Mouse (Mus musculus): ENCODE results near the gene Trim16.
A peak's percentile ranks its signal among the peaks of the same experiment; 100 is the strongest.

The Trim16 gene

DNA sequence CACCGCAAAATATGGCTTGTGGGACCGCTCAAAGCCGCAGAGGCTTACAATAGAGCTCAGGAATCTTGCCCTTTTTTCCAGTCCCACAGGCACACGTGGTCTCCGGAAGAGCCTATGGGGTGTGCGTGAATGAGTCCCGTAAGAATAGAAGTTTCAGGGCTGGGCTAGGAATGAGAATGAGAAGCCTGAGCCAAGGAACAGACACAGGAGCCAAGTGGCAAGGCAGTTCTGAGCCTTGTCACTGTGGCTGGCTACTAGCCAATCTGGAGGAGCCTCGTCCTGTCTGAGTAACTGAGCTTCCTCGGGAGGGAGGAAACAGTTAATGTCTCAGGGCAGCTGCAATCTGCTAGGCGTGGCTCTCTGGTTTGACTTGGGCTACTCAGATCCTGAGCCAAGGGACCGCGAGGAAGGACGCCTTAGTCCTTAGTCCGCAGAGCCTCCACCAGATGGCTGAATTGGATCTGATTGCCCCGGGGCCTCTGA is at the start of gene Trim16:
Gene Trim16 (plus strand): TSS at position 173 of the 483 bp plus-strand sequence.
- DNase-seq (ENCODE audit: low spot score in 2 of 2), result peak; percentile 89 to 90

DNA sequence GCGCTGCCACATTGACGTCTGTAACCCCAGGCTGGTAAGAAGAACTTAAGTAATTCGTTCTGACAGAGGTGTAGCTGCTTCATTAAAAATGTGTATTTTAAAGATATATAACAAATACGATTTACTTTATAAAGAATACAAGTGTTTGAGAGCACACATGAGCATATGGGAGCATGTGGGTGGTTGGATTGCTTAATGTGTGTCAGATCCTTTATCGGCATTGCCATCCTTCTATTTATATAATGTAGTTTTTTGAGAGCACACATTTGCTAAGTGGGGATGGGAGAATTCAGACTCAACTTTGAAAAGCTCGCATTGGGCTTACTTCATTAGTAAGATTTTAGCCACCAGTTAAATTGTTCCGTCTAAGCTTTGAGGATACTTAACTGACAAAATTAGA is 43.5 kb upstream of the Trim16 start:
- no peak for DNase-seq (ENCODE audit: low spot score in 2 of 2)

DNA sequence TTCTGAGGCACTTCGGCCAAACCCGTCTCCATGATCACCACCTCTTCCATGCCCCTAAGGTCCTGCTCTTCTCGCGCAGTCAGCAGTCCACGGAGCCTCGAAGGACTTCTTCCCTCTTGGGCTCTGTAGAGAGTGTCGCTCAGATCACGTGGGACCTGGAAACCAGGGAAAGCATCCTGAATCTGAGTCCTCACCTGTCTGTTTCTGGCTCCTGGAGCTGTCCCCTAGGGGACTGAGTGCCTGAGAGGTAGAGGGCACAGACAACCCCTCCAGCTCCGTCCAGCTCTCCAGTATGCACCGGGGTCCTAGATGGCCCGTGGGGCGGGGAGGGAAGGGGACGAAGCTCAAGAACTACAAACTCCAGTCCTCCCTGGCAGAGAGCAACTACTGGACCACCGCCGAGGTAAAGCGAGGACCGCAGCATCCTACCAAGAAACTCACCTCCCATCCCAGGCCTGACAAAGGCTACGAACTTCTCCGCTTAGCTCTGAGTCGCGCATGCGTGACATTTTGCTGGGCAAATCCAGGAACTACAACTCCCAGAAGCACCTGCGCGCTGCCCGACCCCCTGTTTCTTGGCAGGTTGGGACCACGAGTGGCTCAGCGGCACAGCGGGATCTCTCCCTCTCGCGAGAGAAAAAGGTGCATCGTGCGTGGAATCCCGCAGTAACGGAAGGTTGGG is 31.0 kb upstream of the Trim16 start, which contains the start of gene Zfp286:
Gene Zfp286 (minus strand): TSS at position 528 of the 682 bp plus-strand sequence.
- DNase-seq (ENCODE audit: low spot score in 2 of 2), result peak; percentile 74 to 79

DNA sequence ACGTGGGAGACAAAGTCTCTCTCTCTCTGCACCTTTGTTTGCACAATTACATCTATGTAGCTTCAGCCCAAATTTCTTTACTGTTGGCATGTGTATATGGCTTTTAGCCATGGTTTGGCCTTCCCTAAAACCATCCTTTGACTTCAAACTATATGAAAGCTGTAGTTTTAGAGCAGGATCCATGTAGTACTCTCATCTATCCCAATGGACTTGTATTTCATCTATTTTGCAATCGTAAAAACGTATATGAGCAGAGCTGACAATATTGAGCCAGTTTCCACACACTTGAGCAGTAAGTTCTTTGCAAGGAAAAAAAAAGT is 30.5 kb upstream of the Trim16 start:
- no peak for DNase-seq (ENCODE audit: low spot score in 2 of 2)

DNA sequence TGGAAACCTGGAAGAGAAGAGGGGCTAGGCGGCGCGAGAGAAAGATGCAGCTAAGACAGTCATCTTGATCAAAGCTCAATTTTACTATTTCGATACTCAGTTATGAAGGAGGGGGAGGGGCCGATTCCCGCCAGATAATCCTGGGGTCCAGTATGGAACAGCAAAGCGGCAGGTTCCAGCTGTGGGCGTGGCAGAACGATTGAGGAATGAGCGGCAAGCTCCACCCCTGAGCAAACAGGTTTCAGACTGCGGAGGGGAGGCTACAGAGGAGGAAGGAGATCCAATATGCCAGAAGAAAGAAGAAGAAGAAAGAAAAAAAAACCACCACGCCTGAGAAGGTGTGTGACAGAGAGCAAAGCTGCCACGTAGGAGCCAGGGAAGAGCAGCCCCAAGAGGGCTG is 15.9 kb upstream of the Trim16 start:
- DNase-seq (ENCODE audit: low spot score in 2 of 2), result no peak

DNA sequence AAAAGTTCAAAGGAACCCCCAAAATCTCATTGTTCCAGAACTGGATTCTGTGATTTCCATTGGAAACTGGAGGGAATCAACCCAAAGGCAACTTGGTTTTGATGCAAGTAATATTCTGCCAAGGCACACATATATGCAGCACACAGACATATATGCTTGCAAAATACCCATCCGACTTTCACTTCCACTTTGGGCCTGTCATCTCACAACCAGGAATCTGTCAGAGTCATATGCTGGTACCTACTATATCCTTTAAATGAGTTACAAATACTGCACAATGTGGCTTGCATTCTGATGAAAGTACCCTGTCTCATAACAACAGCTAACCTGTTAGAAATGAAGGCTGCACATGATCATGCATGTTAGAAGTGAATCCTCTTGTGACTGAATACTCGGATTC is 12.1 kb upstream of the Trim16 start:
- no peak for DNase-seq (ENCODE audit: low spot score in 2 of 2)

DNA sequence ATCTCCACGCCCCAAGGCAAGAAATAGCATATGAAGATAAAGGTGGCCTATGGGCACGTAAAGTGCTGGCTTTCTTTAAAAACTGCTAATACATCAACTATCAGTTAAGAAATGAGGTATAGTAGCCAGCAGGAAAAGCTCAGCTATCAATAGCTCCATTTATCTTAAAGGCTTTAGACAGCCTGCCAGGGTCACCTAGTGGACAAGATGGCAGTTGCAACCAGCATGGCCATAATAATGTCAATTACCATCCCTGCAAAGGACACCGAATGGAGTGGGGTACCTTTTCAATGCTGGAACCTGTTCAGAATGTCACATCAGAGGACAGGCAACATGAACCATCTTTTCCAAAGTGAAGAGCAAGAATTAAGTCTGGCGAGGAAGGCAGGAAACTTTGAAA is 10.8 kb upstream of the Trim16 start:
- DNase-seq (ENCODE audit: low spot score in 2 of 2), result no peak

DNA sequence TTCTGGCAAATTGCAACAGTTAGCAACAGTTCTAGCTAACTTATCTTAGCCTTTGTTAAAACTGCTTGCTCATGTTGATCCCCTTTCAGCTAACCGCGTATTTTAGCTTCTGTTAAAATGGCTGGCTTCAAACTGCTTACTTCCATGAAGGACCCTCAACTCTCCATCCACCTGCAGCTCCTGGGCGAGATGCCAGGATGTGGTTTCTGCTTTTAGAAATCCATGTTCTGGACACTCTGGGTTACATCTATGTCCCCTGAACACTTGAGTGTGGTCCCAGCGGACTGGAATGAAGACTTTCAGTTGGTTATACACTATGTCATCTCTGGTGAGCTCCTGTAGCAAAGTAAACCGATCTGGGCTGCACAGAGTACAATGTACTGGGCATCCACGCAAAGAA is 7.8 kb upstream of the Trim16 start:
- DNase-seq (ENCODE audit: low spot score in 2 of 2), result no peak

DNA sequence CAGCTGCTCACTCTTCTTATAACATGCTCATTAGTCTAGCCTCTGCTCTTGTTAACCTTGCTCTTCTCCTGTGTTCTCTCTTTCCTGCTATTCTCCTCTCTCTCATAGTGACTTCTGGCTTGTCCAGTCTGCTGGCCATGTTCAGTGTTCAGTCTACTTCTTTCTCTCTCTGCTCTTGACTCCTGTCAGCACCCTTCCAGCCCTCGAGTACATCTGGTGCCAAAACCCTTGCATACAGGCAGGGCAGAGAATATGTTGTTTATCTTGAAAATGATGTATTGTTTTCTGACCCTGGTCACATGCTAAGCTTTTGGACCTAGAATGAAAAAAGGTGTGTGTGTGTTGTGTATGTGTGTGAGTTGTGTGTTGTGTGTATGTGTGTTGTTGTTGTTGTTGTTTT is 6.5 kb upstream of the Trim16 start:
- no peak for DNase-seq (ENCODE audit: low spot score in 2 of 2)

DNA sequence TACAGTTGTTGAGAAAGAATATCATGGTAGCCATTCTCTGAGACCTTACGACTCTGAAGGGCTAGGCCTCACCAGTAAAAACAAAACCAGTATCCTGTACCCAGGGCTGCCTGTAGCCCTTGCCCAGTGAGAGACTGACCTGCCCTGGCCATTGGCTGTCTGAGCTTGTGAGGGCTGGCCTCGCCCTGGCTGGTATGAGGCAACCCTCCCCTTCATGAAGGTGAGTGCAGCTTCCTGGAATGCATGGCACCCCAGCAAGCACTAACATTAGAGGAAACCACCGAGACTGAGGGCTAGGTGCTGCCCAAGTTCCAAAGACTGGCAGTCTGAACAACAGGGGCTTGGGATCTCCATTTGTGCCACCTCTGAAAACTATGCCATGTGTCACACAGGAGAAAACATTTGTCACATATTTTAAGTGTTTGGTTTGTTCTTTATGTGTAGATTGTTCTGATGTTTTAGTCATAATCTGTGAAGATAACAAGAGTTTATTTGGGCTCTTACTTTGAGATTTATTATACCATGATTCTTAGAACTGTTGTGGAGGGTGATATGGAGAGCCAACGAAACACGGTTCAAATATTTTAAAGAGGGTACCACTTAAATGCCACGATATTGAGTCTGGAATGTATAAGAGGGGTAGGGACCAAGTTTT is 5.9 kb upstream of the Trim16 start:
- no peak for DNase-seq (ENCODE audit: low spot score in 2 of 2)

DNA sequence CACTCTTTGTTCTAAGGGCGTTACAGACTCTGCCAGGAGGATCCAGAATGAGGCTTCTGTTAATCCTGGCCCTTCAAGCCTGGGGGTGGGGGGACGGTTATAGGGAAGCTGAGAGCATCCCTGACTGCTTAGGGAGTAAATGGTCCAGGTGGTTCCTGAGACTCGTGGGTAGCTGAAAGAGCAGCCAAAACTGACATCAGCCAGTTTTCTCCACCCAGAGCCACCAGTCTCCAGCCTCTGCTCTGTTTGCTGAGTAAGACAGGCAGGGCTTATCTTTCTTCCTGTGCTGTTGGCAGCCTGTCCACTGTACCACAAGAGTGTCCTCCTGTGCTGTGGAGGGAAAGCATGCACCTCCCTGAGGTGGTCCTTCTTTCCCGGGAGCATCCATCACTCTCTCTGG is 5.4 kb upstream of the Trim16 start:
- no peak for DNase-seq (ENCODE audit: low spot score in 2 of 2)

DNA sequence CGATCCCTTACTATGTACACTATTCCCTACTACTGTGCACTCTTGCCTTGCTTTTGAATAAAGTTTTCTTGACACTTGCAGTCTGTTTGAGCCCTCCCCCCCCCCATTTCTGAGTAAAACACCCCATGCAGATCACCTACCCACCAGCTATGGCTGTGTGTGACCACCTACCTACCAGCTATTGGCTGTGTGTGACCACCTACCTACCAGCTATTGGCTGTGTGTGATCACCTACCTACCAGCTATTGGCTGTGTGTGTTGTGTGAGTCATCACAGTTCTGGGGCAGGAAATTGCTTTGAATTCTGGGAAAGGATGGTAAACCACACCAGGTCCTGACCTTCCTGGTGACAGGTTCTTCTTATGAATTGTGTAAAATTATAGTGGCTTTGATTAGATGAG is 4.6 kb upstream of the Trim16 start:
- DNase-seq (ENCODE audit: low spot score in 2 of 2), result no peak

DNA sequence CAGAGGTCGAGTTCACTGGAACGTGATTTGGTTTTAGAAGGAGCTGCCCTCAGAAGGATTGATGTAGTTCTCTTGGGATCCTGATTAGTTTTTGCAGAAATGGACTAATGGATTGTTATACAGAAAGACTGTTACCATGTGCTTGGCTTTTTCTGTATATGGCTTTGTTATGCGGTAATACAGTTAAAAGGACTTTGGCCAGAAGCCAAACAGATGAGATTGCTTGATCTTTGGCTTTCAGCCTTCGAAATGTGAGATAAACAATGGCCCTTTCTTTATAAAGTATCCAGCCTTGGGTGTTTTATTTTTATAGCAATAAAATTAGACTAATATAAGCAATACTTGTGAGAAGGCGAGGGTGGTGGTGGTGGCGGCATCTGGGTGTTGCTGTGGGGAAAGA is 3.4 kb upstream of the Trim16 start:
- DNase-seq (ENCODE audit: low spot score in 2 of 2), result no peak

DNA sequence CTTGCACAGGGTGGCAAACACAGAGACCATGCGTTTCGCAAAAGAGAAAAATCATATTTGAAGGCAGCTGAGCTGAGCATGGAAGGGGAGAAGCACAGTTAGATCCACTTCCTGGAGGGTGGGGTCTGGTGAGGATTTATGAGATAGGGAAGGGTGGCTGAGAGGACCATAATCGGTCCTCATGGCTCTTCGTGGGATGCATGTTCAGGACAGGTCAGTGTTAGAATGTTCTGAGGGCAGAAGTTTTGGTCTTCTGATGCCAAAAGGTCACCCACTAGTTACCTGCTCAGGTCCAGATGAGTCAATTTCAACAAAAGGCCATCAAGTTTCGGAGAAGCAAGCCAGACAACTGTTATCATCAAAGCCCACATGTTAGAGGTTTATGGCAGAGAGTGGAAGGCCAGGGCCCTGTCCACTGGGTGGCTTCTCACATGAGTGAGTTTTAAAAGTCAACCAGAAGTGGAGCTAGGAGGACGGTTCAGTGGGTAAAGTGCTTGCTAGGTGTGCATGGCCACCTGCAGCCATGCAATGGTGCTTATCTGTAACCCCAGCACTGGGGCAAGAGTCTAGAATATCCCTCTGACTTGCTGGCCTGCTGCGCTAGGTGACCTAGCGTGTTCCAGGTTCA is 858 bp upstream of the Trim16 start:
- DNase-seq (ENCODE audit: low spot score in 2 of 2), result no peak

DNA sequence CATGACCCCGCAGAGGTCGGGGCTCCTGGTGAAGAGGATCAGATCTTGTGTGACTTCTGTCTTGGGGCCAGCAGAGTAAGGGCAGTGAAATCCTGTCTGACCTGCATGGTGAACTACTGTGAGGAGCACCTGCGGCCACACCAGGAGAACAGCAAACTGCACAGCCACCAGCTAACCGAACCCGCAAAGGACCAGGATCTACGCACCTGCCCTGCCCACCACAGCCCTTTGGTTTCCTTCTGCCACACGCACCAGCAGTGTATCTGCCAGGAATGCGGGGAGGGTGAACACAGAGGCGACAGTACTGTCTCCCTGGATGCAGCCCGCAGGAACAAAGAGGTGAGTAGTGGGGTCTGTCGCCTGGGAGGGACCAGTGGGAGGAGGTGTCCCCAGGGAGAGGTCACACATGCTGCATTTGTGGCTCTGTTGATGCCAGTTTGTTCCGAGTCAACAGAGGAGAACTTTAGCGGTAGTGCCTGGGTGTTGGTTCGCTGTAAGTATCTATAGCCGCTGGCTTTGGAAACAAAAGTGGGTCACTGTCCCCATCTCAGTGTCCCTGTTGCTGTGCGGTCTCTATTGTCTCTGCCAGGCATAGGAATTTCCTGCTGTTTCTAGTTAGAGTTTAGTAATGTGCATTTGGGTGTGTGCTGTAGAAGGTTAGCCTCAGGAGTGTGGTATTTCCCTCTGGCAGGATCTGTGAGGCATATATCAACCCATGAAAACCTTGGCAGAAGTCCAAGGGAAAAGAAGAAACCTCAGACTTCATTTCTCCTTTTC is 818 bp downstream of the Trim16 start:
- peak; percentile 42 to 50 for DNase-seq (ENCODE audit: low spot score in 2 of 2)

DNA sequence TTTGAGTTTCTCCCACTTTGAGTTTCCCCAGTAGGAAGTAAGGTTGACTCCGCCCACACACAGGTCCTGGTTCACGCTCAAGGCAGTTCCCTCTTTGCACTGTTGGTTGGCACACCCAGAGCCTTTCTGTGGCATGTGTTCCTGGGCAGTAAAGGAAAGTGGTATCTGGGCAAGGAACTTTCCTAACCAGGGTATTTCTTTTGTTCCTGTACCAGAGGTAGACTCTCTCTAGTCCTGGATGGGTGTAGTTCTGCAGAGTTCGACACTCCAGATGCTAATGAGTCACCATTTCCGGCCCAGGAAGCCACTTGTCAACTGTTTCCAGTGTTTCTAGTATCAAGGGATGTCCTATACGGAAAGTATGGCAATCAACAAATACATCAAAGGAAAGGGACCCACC is 1.9 kb downstream of the Trim16 start:
- DNase-seq (ENCODE audit: low spot score in 2 of 2), result peak; percentile 71 to 72

DNA sequence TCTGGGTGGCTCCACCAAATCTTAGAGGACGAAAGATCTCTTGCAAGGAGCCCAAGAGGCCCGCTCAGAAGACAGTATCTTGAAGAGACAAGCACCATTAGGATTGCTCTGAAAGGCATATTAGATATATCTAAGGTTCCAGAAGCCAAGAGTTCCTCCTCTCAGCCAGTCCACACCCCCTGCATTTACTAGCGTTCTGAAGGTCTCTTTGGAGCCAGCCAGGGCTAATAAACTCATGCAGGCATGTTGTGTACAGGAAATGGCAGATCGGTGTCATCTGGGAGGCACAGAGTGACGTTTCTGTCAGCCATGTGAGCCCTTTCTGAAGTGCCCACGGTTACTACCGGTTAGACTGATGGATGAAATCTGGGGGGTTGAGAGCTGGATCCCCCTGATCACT is 4.2 kb downstream of the Trim16 start:
- no peak for DNase-seq (ENCODE audit: low spot score in 2 of 2)

DNA sequence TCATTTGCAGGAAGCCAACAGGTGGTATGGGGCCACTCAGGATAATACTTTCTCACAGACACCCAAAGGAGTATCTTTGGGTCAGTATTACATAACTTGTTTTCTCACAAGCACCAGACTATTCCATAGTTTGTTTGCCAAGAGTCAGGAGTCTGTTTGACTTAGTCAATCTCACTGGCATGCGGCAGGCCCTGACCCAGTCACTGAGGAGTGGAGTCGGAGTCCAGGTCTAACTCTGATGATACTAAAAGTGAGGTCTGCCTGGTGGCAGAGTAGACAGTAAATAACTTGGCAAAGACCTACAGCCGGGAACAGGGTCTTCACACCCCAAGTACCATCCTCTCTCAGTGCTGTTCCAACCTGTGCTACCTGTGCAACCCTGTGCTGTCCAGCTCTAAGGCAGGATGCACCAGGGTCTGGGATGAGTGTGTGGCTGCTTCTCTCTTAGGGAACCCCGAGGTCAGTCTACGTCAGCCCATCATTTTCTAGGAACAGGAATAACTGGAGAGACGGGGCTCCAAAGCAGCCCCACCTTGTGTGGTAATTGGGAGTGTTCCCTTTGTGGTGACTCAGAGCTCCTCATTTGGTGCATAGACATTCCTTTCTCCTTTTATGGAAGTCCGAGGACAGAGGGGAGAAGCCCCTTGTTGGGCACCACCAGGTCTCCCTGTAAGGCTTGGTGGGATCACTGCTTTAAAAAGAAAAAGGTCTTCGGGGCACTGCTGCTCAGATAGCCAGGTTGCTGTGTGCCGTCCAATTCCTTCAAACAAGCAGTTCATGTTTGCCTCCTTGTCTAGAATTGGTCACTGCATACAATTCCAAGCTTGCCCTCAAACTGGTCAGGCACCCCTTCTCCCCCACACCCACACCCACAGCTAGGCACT is 5.4 kb downstream of the Trim16 start:
- DNase-seq (ENCODE audit: low spot score in 2 of 2), result no peak

DNA sequence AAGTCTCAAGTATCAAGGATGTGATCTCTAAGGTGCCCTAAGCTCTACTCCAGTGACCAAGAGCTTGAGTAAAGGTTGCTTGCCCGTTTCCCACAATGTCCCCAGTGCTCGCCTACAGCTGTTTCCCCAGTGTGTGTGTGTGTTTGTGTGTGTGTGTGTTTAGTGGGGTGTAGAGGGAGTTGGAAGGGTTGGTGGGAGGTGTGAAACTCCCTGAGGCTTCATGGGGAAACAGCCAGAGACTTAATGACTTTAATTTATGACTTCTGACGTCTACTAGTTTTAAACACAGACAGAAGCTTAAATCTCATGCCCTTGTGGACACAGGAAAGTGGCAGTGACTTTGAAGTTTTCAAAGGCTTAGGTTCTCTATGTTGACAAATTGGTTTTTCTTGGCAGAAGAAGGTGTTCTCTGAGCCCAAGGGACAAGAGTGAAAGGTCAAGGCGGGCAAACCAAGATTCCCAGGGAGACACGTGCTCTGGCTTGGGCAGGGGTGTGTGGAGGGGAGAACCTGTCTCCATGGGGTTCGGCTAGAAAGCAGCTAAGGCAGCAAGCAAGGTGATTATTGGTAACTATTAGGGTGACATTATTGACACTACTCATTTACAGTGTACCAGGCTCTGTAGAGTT is 6.2 kb downstream of the Trim16 start:
- DNase-seq (ENCODE audit: low spot score in 2 of 2), result no peak

DNA sequence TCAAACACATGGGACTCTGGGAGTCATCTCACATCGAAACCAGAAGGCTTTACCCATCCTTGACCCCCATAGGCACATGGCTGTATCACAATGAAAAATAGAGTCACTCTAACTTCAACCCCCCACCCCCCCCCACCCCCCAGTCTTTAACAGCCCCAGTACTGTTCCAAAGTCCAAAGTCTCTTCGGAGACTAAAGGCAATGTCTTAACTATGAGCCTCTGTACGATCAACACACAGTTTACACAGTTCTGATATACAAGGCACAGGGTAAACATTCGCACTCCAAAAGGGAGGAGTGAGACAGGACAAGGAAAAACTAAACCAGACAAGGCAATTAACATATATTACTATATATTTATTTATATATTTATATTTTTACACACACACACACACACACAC is 7.1 kb downstream of the Trim16 start:
- no peak for DNase-seq (ENCODE audit: low spot score in 2 of 2)

DNA sequence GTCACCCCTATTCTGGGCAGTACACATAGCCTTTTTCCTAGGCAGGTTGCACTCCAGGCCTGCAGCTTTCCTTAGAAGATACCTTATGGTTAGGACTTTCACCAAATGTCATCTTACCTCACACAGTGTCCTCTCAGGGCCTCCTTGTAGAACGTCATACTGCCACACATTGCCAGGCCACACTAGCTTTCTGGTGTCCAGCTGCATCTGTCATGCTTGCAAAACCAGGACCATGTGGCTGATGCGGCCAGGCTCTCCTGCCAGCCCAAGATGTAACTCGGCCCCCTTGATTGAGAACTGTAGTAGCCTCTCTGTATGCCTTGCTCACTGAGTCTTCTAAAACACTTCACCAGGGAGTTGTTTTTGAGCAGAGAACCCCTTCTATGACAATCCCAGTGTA is 7.9 kb downstream of the Trim16 start:
- no peak for DNase-seq (ENCODE audit: low spot score in 2 of 2)
